Mouse (Mus musculus) C2C12 (cell line): Measurements from ENCODE around the gene Gbp3. TPM values are rescaled to one million over a fixed set of nuclear protein-coding genes. Genes with fewer than 3 reads are reported as not detected.
A peak's percentile ranks its signal among the peaks of the same experiment; 100 is the strongest.

ENCODE experiments used
- H3K27me3 ChIP-seq: one replicate; pipeline ENCODE4 v1.6.1; 2011; ENCODE audit not compliant: control insufficient read depth, insufficient read depth, insufficient read length
- H3K36me3 ChIP-seq: one replicate; pipeline ENCODE4 v1.6.1; 2011; ENCODE audit not compliant: control insufficient read depth, insufficient read depth
- H3K4me3 ChIP-seq: one replicate; pipeline ENCODE4 v1.5.1; 2011; ENCODE audit warnings: mild to moderate bottlenecking, control low read depth; ENCODE audit not compliant: poor library complexity, insufficient read depth, severe bottlenecking
- H3K79me2 ChIP-seq: one replicate; pipeline ENCODE4 v1.6.1; 2011; ENCODE audit not compliant: control insufficient read depth, insufficient read depth
- H3K79me3 ChIP-seq: one replicate; pipeline ENCODE4 v1.6.1; 2011; ENCODE audit warnings: low read depth, control low read depth
- H3ac ChIP-seq: one replicate; pipeline ENCODE3; 2011; ENCODE audit warnings: low read depth; ENCODE audit not compliant: control insufficient read depth, insufficient read length
- CEBPB ChIP-seq: IDR thresholded peaks from one replicate; pipeline ENCODE4 v1.6.1; 2011; ENCODE audit warnings: low read depth, mild to moderate bottlenecking, control low read depth, moderate library complexity
- CTCF ChIP-seq: IDR thresholded peaks from one replicate; pipeline ENCODE4 v1.5.1; 2011; ENCODE audit not compliant: control insufficient read depth, insufficient read depth, insufficient read length
- FOSL1 ChIP-seq: IDR thresholded peaks from one replicate; pipeline ENCODE4 v1.8.0; 2011; ENCODE audit warnings: mild to moderate bottlenecking, low read length; ENCODE audit not compliant: poor library complexity, insufficient read depth, severe bottlenecking
- MAX ChIP-seq: IDR thresholded peaks from one replicate; pipeline ENCODE4 v1.6.1; 2011; ENCODE audit warnings: mild to moderate bottlenecking, control low read depth
- MYOD1 ChIP-seq: IDR thresholded peaks from one replicate; pipeline ENCODE4 v1.6.1; 2011; ENCODE audit warnings: low read depth; ENCODE audit not compliant: control insufficient read depth, insufficient read length
- MYOG ChIP-seq: IDR thresholded peaks from one replicate; pipeline ENCODE4 v1.6.1; 2011; ENCODE audit not compliant: control insufficient read depth, insufficient read length; ENCODE audit errors: extremely low read depth
- USF1 ChIP-seq: IDR thresholded peaks from one replicate; pipeline ENCODE4 v1.6.1; 2011; ENCODE audit warnings: low read depth, mild to moderate bottlenecking, control low read depth, moderate library complexity
- polyA plus RNA-seq: library from polyadenylated mRNA; unstranded; fragments of >200 nt; fragmentation: generic; extraction: Trizol; gene quantifications from one replicate; pipeline ENCODE4 v1.2.1, GENCODE M21; 2012; ENCODE audit warnings: missing spikeins

The Gbp3 gene
- polyA plus RNA-seq, 1 experiment: 0.11 TPM

DNA sequence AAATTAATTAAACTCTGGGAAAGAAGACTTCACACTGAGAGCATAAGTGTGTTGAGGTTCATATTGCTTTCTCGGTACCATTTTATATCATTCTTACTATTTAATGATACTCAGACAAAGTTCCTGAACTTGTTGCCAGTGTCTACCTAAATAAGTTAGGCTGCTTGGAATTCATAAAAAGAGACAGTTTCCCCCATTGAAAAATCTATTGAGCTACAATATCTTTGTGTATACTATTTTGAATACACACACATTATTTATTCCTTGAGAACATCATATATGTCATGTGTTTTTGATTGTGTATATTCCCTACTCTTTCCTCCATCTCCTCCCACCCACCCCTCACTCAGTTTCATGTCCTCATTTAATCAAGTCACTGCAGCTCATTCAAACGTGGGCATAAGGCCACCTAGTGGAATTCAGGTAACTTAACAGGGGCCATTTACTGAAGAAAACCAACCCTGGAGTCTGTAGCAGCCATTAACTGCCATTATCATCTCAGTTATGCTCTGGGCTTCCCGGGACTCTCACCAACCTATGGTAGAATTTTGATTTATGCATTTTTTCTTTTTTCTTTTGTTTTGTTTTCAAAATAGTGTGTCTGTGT is 61.2 kb downstream of the Gbp3 start:
- TF ChIP-seq MAX (no peak), CTCF (no peak), MYOD1 (no peak), FOSL1 (no peak), CEBPB (no peak), USF1 (no peak), MYOG (no peak)
- Histone ChIP-seq H3K79me2 (no peaks in the 10 kb centered on the region), H3ac (no peak overlapping the region), H3K4me3 (peak overlapping the region; percentile 27), H3K27me3 (peaks cover 4% of the 10 kb centered on the region), H3K36me3 (no peaks in the 10 kb centered on the region), H3K79me3 (no peaks in the 10 kb centered on the region)

Other genes starting within 250 kb of the Gbp3 start
- gene Pdlim5, start 164.3 kb upstream of the Gbp3 start, polyA plus RNA-seq: 40.0 TPM
- gene Gbp5, start 66.0 kb upstream of the Gbp3 start, polyA plus RNA-seq: not detected
- gene Gbp7, start 29.7 kb upstream of the Gbp3 start, polyA plus RNA-seq: not detected
- 0.05 TPM for gene Gbp2b, start 34.8 kb downstream of the Gbp3 start, polyA plus RNA-seq
- 0.14 TPM for gene Gbp2, start 60.6 kb downstream of the Gbp3 start, polyA plus RNA-seq
- gene Kyat3, start 141.0 kb downstream of the Gbp3 start, polyA plus RNA-seq: 0.71 TPM
- 27.5 TPM for gene Gtf2b, start 205.0 kb downstream of the Gbp3 start, polyA plus RNA-seq